Mouse (Mus musculus) midbrain, embryonic 15.5 days (tissue): Measurements from ENCODE around the gene Pde4d. TPM values are rescaled to one million over a fixed set of nuclear protein-coding genes. Genes with fewer than 3 reads are reported as not detected.

Experiments used
- ATAC-seq: fragments of 200-750 bp; cut with Nextera tagmentation; replicated peaks from 2 replicates; pipeline ENCODE4 v1.8.0; 2017; ENCODE audit warnings: moderate TSS enrichment
- H3K27ac ChIP-seq: fragments of 300-500 bp; sonication (generic); 2 replicates; pipeline ENCODE4 v1.5.1; 2015; ENCODE audit warnings: mild to moderate bottlenecking, inconsistent platforms
- H3K27me3 ChIP-seq: fragments of 300-500 bp; sonication (generic); replicated peaks from 2 replicates; pipeline ENCODE4 v1.6.1; 2015; ENCODE audit warnings: inconsistent platforms
- H3K36me3 ChIP-seq: fragments of 300-500 bp; sonication (generic); replicated peaks from 2 replicates; pipeline ENCODE4 v1.6.1; 2015; ENCODE audit warnings: inconsistent platforms
- H3K4me1 ChIP-seq: fragments of 300-500 bp; sonication (generic); 2 replicates; pipeline ENCODE4 v1.6.1; 2015; ENCODE audit warnings: inconsistent platforms
- H3K4me2 ChIP-seq: fragments of 300-500 bp; sonication (generic); 2 replicates; pipeline ENCODE4 v1.6.1; 2015; ENCODE audit warnings: inconsistent platforms, mild to moderate bottlenecking, moderate library complexity
- H3K4me3 ChIP-seq: fragments of 300-500 bp; sonication (generic); 2 replicates; pipeline ENCODE4 v1.5.1; 2015; ENCODE audit warnings: mild to moderate bottlenecking, inconsistent platforms
- H3K9ac ChIP-seq: fragments of 300-500 bp; sonication (generic); 2 replicates; pipeline ENCODE4 v1.6.1; 2015; ENCODE audit warnings: mild to moderate bottlenecking, inconsistent platforms
- H3K9me3 ChIP-seq: fragments of 300-500 bp; sonication (generic); 2 replicates; pipeline ENCODE4 v1.6.1; 2016; ENCODE audit warnings: inconsistent platforms
- WGBS: fragments of 180-500 bp; shearing (Covaris S2); methylation state at CpG from one replicate; pipeline ENCODE4 v1.1.7; 2015; ENCODE audit warnings: mixed read lengths; 5-methylcytosine and 5-hydroxymethylcytosine counted together
- polyA plus RNA-seq: library from polyadenylated mRNA; unstranded; fragments of >200 nt; fragmentation: Nextera tagmentation; extraction: Ambion mirVana; gene quantifications from 2 replicates; pipeline ENCODE4 v1.2.1, GENCODE M21; 2015

Gene Pde4d
- polyA plus RNA-seq, 1 experiment from 2014 or later, result 27.1 TPM

DNA sequence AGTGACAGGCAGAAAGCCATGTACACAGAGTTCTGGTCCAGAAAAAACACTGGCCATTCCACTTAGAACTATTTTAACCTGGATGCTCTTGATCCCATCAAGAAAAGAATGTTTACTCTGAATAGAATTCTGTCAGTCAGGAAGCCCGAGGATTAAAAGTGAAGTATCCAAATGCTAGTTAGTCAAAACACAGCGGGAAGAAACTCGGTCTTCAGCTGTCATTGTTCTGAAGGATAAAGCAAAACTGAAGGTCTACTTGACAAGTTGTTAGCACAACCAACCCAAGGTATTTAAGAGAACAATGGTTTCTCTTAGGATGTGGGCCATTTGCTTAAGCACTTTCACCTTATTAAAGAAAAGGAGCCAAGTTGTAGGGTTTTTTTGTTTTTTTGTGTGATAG lies 1327.2 kb downstream of the Pde4d start:
- no peak overlapping the region for H3K4me2 ChIP-seq
- no peak for ATAC-seq
- no peak overlapping the region for H3K4me3 ChIP-seq
- no peaks in the 10 kb centered on the region for H3K36me3 ChIP-seq
- no peaks in the 10 kb centered on the region for H3K27me3 ChIP-seq
- 7% methylated on average over 3 of the region's 3 CpGs for WGBS
- H3K9me3 ChIP-seq, result no peaks in the 10 kb centered on the region
- H3K27ac ChIP-seq, result no peak overlapping the region
- H3K4me1 ChIP-seq, result peaks cover 19% of the 10 kb centered on the region
- H3K9ac ChIP-seq, result no peak overlapping the region

DNA sequence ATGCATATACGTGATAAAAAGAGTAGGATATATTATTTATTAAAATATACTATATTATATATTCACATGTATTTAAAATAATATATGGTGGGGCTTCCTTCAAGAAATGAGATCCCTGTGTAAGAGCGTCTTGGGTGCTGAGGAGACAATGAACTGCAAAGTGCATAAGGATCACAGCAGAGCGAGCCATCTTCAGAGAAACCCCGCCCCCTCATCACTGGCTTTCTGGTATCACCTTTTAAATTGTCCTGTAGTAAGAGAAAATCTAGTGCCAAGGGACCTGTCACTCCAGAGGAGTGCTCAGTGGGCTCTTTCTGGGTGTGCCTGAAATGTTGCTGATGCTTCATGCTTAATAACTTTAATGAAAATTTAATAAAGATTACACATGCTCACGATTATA lies 1327.7 kb downstream of the Pde4d start:
- H3K4me2 ChIP-seq, result no peak overlapping the region
- H3K9ac ChIP-seq, result no peak overlapping the region
- H3K36me3 ChIP-seq, result no peaks in the 10 kb centered on the region
- no peak for ATAC-seq
- no peaks in the 10 kb centered on the region for H3K27me3 ChIP-seq
- no peaks in the 10 kb centered on the region for H3K9me3 ChIP-seq
- H3K4me1 ChIP-seq, result peaks cover 19% of the 10 kb centered on the region
- WGBS, result 63% methylated on average over 5 of the region's 5 CpGs
- H3K4me3 ChIP-seq, result no peak overlapping the region
- no peak overlapping the region for H3K27ac ChIP-seq

DNA sequence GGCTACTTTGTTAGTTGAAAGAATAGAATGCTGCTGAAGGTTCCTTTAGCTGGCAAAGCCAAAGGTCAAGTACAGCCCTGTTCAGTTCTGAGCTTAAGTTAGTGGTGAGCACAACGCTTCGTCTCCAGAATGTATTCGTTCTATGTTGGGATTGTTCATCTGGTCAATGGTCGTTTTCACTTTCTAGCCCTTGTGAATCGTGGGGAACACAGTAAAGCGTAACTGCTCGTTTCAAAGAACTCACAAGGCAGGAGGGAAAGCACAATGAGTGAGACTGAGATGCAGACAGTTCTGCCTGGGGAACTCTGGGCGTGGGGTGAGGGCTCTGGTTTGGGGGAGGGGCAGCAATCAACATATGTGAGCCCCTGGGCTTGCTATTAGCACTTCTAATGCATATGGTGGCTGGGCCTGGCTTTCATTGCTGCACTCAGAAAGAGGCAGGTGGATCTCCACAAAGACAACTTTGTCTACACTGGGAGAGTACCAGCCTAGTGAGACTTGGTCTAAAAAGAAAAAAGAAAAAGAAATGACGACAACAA lies 1328.6 kb downstream of the Pde4d start:
- WGBS, result 17% methylated on average over 9 of the region's 9 CpGs
- H3K27ac ChIP-seq, result no peak overlapping the region

DNA sequence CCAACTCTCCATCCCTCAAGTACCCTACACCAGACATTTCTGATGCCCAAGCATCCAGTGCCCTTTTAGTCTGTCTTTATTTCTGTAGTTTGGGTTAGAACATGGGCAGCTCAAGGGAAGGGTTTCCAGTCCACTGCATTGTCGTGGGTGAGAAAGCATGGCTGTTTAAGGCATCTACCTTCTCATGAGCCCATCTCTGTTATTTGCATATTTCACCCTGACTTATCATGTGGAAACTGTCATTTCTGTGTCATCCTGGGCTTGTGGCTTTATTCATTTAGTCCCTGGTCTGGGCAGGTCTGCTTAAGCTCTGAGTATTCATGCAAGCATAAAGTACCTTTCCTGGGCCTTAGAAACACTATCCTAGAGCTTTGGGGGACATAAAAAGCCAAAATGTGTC lies 1331.7 kb downstream of the Pde4d start:
- H3K36me3 ChIP-seq, result no peaks in the 10 kb centered on the region
- H3K9ac ChIP-seq, result no peak overlapping the region
- H3K4me2 ChIP-seq, result no peak overlapping the region
- H3K4me1 ChIP-seq, result peaks cover 7% of the 10 kb centered on the region
- ATAC-seq, result no peak
- H3K27ac ChIP-seq, result no peak overlapping the region
- no peaks in the 10 kb centered on the region for H3K27me3 ChIP-seq
- H3K4me3 ChIP-seq, result no peak overlapping the region
- no peaks in the 10 kb centered on the region for H3K9me3 ChIP-seq
- 80% methylated on average over 1 of the region's 1 CpGs for WGBS

More for the DNA sequence above, 1328.6 kb downstream of the Pde4d start:
- H3K36me3 ChIP-seq, result no peaks in the 10 kb centered on the region
- H3K4me1 ChIP-seq, result peaks cover 19% of the 10 kb centered on the region
- no peaks in the 10 kb centered on the region for H3K27me3 ChIP-seq
- ATAC-seq, result no peak
- H3K4me3 ChIP-seq, result no peak overlapping the region
- H3K4me2 ChIP-seq, result no peak overlapping the region
- no peaks in the 10 kb centered on the region for H3K9me3 ChIP-seq
- H3K9ac ChIP-seq, result no peak overlapping the region

DNA sequence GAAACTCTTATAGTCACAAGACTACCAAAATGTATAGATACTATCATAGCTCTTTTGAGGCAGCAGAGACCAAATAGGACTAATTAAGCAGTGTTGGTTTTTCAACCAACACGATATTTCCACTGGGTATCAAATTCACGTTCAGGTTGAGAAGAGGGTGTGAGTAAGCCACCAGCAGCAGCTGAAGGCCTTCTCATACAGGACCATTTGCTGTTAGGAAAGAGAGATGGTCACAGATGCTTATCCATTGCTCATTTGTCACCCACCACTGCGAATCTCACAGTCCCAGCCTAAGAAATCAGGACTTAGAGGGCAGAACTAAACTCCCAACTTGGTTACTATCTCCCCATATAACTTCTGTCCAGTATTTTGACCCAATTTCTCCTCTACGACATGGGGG lies 1338.9 kb downstream of the Pde4d start:
- Histone ChIP-seq H3K4me2 (no peak overlapping the region), H3K9me3 (no peaks in the 10 kb centered on the region), H3K36me3 (no peaks in the 10 kb centered on the region), H3K4me1 (no peaks in the 10 kb centered on the region), H3K27me3 (no peaks in the 10 kb centered on the region), H3K27ac (no peak overlapping the region), H3K9ac (no peak overlapping the region), H3K4me3 (no peak overlapping the region)
- WGBS, result 93% methylated on average over 4 of the region's 4 CpGs
- ATAC-seq, result no peak

DNA sequence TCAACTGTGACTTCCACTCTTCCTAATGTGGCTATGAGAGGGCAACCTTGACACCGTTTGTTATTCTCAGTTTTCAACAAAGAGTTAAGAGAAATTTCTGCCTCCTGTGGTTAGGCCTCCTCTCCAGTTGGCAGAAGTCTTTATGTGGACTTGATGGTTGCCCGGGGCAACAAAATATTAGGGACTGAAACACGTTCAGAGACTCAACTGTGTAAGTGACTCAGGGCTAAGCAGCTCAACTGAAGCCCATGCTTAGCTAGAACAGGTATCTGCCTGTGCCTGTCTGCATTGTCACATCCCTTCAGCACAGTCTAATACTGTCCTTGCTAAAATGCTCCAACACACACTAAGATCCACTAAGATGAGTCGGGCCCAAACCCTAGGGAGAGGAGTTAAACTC lies 1339.4 kb downstream of the Pde4d start:
- Histone ChIP-seq H3K4me1 (no peaks in the 10 kb centered on the region), H3K4me3 (no peak overlapping the region), H3K9me3 (no peaks in the 10 kb centered on the region), H3K36me3 (no peaks in the 10 kb centered on the region), H3K27me3 (no peaks in the 10 kb centered on the region), H3K4me2 (no peak overlapping the region), H3K27ac (no peak overlapping the region), H3K9ac (no peak overlapping the region)
- WGBS, result 53% methylated on average over 4 of the region's 4 CpGs
- ATAC-seq, result no peak

DNA sequence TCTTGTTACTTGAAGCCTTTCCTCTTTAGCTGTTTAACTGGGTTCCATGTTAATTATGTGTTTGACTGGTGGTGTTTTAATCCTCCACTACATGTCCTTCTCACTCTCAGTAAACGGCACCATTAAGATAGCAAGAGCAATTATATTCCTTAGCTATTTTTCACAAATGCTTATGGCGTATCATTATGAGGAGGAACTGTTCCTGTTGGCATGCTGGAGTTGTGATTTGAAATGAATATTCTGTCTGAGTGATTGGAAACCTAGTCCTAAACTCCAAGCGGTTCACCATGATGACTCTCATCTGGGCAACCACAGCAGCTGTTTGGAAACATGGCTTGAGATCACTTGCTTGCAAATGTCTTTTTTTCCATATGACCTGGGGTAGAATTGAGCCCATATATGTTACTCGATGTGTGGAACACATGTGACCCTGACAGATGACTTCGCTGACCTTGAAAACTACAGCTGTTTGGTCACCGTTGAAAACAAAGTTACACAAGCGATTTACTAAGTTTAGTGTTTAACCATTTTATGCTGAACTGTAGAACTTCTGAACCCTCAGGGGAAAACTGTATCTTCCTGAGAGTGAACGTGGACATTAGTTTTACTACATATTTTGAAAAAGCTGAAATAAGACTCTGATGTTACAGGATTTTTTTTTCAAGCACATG lies 1340.4 kb downstream of the Pde4d start:
- Histone ChIP-seq H3K9ac (no peak overlapping the region), H3K4me2 (no peak overlapping the region), H3K9me3 (no peaks in the 10 kb centered on the region), H3K27me3 (no peaks in the 10 kb centered on the region), H3K4me1 (no peaks in the 10 kb centered on the region), H3K36me3 (no peaks in the 10 kb centered on the region), H3K4me3 (no peak overlapping the region), H3K27ac (no peak overlapping the region)
- WGBS, result 90% methylated on average over 8 of the region's 8 CpGs
- ATAC-seq, result no peak

DNA sequence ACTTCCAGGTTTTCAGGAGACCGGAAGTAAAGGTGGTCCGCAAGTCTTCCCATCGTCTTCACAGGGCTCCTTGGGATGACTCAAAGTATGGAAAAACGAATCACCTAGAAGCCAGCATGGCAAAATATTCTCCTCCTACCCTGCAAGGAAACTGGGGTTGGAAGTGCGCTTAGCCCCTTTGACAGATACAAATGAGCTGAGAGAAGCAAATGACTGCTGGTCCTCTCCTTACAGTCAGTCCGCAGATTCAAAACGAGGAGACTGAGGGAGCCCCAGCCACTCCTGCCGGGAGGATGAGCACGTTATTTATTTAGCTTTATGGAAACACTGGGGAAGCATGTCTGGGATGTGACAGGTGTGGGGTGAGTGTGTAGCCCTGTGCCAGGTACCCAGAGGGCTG lies 1344.2 kb downstream of the Pde4d start:
- WGBS, result 88% methylated on average over 9 of the region's 9 CpGs

DNA sequence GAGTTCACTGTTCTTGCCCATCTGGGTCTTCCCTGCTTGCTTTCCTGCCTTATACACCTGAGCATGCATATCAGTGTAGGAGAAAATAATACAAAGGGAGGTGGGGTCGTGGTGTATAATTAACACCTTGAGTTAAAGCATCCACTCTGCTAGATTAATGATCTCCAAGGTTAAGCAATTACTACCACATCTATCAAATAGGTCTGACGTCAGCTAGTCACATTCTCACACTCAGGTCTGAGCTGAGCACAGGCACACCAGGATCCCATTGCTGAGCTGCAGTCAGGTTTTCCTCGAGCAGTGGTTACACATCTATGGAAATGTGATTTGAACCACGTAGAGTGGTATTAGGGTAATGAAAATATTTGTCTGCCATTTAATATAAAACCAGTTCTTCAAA lies 1348.9 kb downstream of the Pde4d start:
- Histone ChIP-seq H3K27me3 (no peaks in the 10 kb centered on the region), H3K4me2 (no peak overlapping the region), H3K9me3 (no peaks in the 10 kb centered on the region), H3K36me3 (no peaks in the 10 kb centered on the region), H3K9ac (no peak overlapping the region), H3K4me1 (no peaks in the 10 kb centered on the region), H3K27ac (no peak overlapping the region), H3K4me3 (no peak overlapping the region)
- 85% methylated on average over 4 of the region's 4 CpGs for WGBS
- ATAC-seq, result no peak

More for the DNA sequence above, 1344.2 kb downstream of the Pde4d start:
- no peak overlapping the region for H3K9ac ChIP-seq
- H3K27ac ChIP-seq, result no peak overlapping the region
- ATAC-seq, result no peak
- no peak overlapping the region for H3K4me2 ChIP-seq
- H3K4me1 ChIP-seq, result no peaks in the 10 kb centered on the region
- H3K36me3 ChIP-seq, result no peaks in the 10 kb centered on the region
- H3K4me3 ChIP-seq, result no peak overlapping the region
- no peaks in the 10 kb centered on the region for H3K27me3 ChIP-seq
- no peaks in the 10 kb centered on the region for H3K9me3 ChIP-seq

DNA sequence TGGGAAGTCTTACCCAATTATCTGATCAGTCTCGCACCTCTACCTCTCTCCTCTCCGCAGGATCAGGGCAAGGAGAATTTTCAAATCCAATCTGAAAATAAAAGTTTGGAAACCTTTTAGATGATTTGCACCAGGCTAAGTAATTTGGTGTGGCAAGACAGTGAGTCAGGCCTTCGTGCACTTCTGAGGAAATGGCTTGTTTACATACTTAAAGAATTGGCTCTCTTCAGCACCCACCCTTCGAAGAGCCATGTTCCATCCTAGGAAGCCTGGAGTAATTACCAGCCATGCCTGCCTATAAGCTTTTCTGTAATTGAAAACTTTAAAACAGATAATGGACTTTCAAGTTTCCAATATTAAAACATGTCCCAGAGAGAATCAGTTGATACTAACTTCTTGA lies 1352.5 kb downstream of the Pde4d start:
- Histone ChIP-seq H3K36me3 (no peaks in the 10 kb centered on the region), H3K9ac (no peak overlapping the region), H3K27ac (no peak overlapping the region), H3K4me1 (no peaks in the 10 kb centered on the region), H3K27me3 (no peaks in the 10 kb centered on the region), H3K9me3 (no peaks in the 10 kb centered on the region), H3K4me3 (no peak overlapping the region), H3K4me2 (no peak overlapping the region)
- ATAC-seq, result no peak
- 68% methylated on average over 4 of the region's 4 CpGs for WGBS

DNA sequence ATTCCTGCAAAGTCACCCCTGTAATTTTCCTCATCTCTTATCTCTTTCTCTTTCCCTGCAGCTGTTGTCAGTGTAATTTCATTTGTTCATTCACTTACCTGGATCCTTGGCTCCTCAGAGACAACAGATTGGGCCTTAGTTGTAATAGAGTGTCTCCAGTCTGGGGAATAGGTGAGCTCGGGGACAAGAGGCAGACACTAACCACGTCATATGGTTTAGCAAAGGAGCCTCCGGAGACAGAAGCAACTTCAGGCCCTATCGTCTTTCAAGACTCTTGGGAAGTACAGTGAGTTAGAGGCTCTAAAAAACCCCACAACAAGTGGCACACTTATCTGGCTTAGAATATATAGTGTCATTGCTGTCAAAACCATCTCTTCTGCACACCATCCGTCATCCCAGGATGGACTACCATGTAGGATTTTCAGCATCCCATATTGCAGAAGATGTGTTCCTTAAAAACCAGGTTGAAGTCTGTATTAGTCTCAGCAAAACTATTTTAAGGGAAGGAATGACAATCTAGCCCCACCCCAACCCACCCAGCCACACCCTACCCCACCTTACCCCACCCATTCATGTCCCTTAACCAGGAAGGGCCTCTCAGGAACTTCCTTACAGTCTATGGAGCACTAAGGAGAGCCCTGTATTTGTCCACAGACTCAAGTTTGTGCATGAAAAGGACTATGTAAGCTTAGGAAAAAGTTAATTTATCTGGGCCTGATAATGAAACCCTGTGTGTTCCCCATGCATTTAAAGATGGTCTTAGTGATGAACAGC lies 1356.6 kb downstream of the Pde4d start:
- H3K9me3 ChIP-seq, result no peaks in the 10 kb centered on the region
- no peak for ATAC-seq
- H3K27ac ChIP-seq, result no peak overlapping the region
- no peak overlapping the region for H3K4me2 ChIP-seq
- H3K27me3 ChIP-seq, result no peaks in the 10 kb centered on the region
- H3K4me1 ChIP-seq, result 0 out of 2 replicates have a peak, but pooled peaks cover 2% of the 10 kb centered on the region
- WGBS, result 82% methylated on average over 5 of the region's 5 CpGs
- H3K9ac ChIP-seq, result no peak overlapping the region
- no peak overlapping the region for H3K4me3 ChIP-seq
- H3K36me3 ChIP-seq, result no peaks in the 10 kb centered on the region

DNA sequence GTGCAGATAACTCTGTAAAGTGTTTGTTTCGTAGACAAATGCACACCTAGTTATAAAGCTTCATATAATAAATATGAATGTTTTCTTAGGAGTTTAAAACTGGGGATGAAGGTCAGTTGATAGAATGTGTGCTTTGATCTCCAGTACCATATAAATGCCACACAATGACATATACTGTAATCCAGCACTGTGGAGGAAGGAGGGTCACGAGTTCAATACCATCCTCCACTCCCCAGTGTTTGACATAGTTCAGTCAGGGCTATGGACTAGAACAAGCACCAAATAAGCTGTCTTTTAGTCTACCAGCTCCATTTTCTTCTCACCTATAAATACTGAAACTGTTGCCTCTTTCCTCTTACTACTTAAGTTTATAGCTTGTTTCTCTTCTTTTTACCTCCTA lies 1357.3 kb downstream of the Pde4d start:
- no peak overlapping the region for H3K4me2 ChIP-seq
- H3K27ac ChIP-seq, result no peak overlapping the region
- 0 out of 2 replicates have a peak, but pooled peaks cover 2% of the 10 kb centered on the region for H3K4me1 ChIP-seq
- 81% methylated on average over 2 of the region's 2 CpGs for WGBS
- no peaks in the 10 kb centered on the region for H3K27me3 ChIP-seq
- H3K36me3 ChIP-seq, result no peaks in the 10 kb centered on the region
- no peak overlapping the region for H3K9ac ChIP-seq
- no peak overlapping the region for H3K4me3 ChIP-seq
- no peak for ATAC-seq
- no peaks in the 10 kb centered on the region for H3K9me3 ChIP-seq

DNA sequence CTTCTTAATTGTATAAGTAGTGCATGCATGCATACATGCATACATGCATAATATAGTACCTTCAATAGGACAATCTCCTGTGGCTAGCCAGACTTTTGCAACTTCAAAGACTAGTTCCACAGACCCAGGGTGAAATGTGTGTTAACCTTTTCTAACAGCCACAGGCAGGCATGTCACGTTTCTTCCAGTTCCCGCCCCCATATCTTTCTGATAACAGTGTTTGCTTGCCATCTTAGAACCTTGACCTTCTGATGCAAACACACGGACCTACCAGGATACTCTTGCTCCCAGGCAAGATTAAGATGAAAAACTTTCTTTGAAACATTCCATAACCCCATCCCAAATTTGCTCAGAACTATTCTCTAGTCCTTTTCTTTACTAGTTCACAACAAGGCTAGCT lies 1357.7 kb downstream of the Pde4d start:
- H3K4me1 ChIP-seq, result 0 out of 2 replicates have a peak, but pooled peaks cover 2% of the 10 kb centered on the region
- ATAC-seq, result no peak
- no peak overlapping the region for H3K9ac ChIP-seq
- H3K9me3 ChIP-seq, result no peaks in the 10 kb centered on the region
- no peak overlapping the region for H3K4me3 ChIP-seq
- H3K27ac ChIP-seq, result no peak overlapping the region
- H3K4me2 ChIP-seq, result no peak overlapping the region
- H3K27me3 ChIP-seq, result no peaks in the 10 kb centered on the region
- H3K36me3 ChIP-seq, result no peaks in the 10 kb centered on the region
- 69% methylated on average over 3 of the region's 3 CpGs for WGBS
